ENCODE assay signal across 15 mouse cellular contexts in genomic region chr11:30750039-30750823, GRCm38 (mm10). TPM values are rescaled to one million over a fixed set of nuclear protein-coding genes. Genes with fewer than 3 reads are reported as not detected.
DNase-seq lines count a peak whose midpoint lies in the region; ATAC-seq lines count a peak whose summit lies in the region.
"Had no signal": no experiment of that assay in that cellular context is flagged by ENCODE, and none has a peak within 500 bp of the region (broad histone marks: within the 10 kb centered on the region; RNA-seq: fewer than 3 reads in every experiment).

No protein-coding gene starts in this region.

- H3K4me2 ChIP-seq in forebrain, embryonic 11.5 days (ENCODE audit: low read depth, low read length, severe bottlenecking), result no peak overlapping the region
- no peak overlapping the region for H3K4me2 ChIP-seq in hindbrain, embryonic 14.5 days (replicated peaks)
- H3K4me2 ChIP-seq: heart, embryonic 12.5 days; limb, embryonic 12.5 days had no signal

- WGBS in forebrain, embryonic 11.5 days, result 24% methylated on average over 3 of the region's 3 CpGs
- 32% methylated on average over 3 of the region's 3 CpGs for WGBS in forebrain, embryonic 10.5 days
- 33% methylated on average over 3 of the region's 3 CpGs for WGBS in hindbrain, embryonic 14.5 days
- 70% methylated on average over 3 of the region's 3 CpGs for WGBS in heart, embryonic 10.5 days
- 71% methylated on average over 3 of the region's 3 CpGs for WGBS in limb, embryonic 10.5 days

- no peak overlapping the region for H3K9ac ChIP-seq in forebrain, embryonic 11.5 days (ENCODE audit: low read length)
- no peak overlapping the region for H3K9ac ChIP-seq in hindbrain, embryonic 14.5 days
- H3K9ac ChIP-seq: heart, embryonic 12.5 days; limb, embryonic 12.5 days; liver, postnatal 0 days had no signal

- no peaks in the 10 kb centered on the region for H3K27me3 ChIP-seq in forebrain, embryonic 11.5 days (ENCODE audit: control insufficient read depth, insufficient read depth, low read length)
- peaks cover 30% of the 10 kb centered on the region for H3K27me3 ChIP-seq in forebrain, embryonic 10.5 days (ENCODE audit: poor library complexity, severe bottlenecking)
- H3K27me3 ChIP-seq in hindbrain, embryonic 14.5 days (ENCODE audit: control insufficient read depth, insufficient read depth, low read length), result no peaks in the 10 kb centered on the region
- peaks cover 6% of the 10 kb centered on the region; the same call in 1 of the 2 replicates for H3K27me3 ChIP-seq in heart, embryonic 10.5 days (ENCODE audit: insufficient read depth, poor library complexity, severe bottlenecking)
- peaks cover 16% of the 10 kb centered on the region for H3K27me3 ChIP-seq in limb, embryonic 10.5 days (ENCODE audit: low read depth, poor library complexity, severe bottlenecking)

- no peak overlapping the region for H3K27ac ChIP-seq in forebrain, embryonic 11.5 days (ENCODE audit: low read depth, low read length)
- no peak overlapping the region for H3K27ac ChIP-seq in forebrain, embryonic 10.5 days
- H3K27ac ChIP-seq in hindbrain, embryonic 14.5 days, result no peak overlapping the region
- no peak overlapping the region for H3K27ac ChIP-seq in heart, embryonic 10.5 days
- no peak overlapping the region for H3K27ac ChIP-seq in limb, embryonic 10.5 days
- H3K27ac ChIP-seq: limb, embryonic 12.5 days had no signal

- H3K36me3 ChIP-seq in forebrain, embryonic 11.5 days (ENCODE audit: control insufficient read depth, insufficient read depth, low read length), result no peaks in the 10 kb centered on the region
- H3K36me3 ChIP-seq in forebrain, embryonic 10.5 days (replicated peaks), result no peaks in the 10 kb centered on the region
- H3K36me3 ChIP-seq in hindbrain, embryonic 14.5 days (replicated peaks; ENCODE audit: control insufficient read depth, insufficient read depth), result no peaks in the 10 kb centered on the region
- H3K36me3 ChIP-seq in heart, embryonic 10.5 days, result no peaks in the 10 kb centered on the region
- no peaks in the 10 kb centered on the region for H3K36me3 ChIP-seq in limb, embryonic 10.5 days
- H3K36me3 ChIP-seq: heart, embryonic 12.5 days; limb, embryonic 12.5 days had no signal

- H3K4me3 ChIP-seq in forebrain, embryonic 11.5 days (ENCODE audit: low read depth, low read length), result no peak overlapping the region
- H3K4me3 ChIP-seq in forebrain, embryonic 10.5 days, result no peak overlapping the region
- H3K4me3 ChIP-seq in hindbrain, embryonic 14.5 days (replicated peaks; ENCODE audit: low read length), result no peak overlapping the region
- no peak overlapping the region for H3K4me3 ChIP-seq in heart, embryonic 10.5 days
- H3K4me3 ChIP-seq in limb, embryonic 10.5 days, result no peak overlapping the region
- H3K4me3 ChIP-seq: heart, embryonic 12.5 days; limb, embryonic 12.5 days had no signal

- peak; percentile 68 for ATAC-seq in forebrain, embryonic 11.5 days (replicated peaks; ENCODE audit: low FRiP score)
- peak; percentile 63; the same call in 1 of the 2 replicates for ATAC-seq in hindbrain, embryonic 14.5 days (ENCODE audit: low FRiP score)
- ATAC-seq: forebrain, embryonic 16.5 days; liver, postnatal 0 days had no signal

- no peaks in the 10 kb centered on the region for H3K9me3 ChIP-seq in forebrain, embryonic 11.5 days (ENCODE audit: control insufficient read depth, low read length)
- no peaks in the 10 kb centered on the region for H3K9me3 ChIP-seq in forebrain, embryonic 10.5 days
- no peaks in the 10 kb centered on the region for H3K9me3 ChIP-seq in hindbrain, embryonic 14.5 days (ENCODE audit: control insufficient read depth, low read length)
- no peaks in the 10 kb centered on the region for H3K9me3 ChIP-seq in heart, embryonic 10.5 days
- H3K9me3 ChIP-seq in limb, embryonic 10.5 days (replicated peaks), result no peaks in the 10 kb centered on the region
- H3K9me3 ChIP-seq: heart, embryonic 12.5 days; limb, embryonic 12.5 days had no signal

- no peak for DNase-seq in forebrain, embryonic 11.5 days (ENCODE audit: low spot score)
- no peak for DNase-seq in forebrain, embryonic 10.5 days (ENCODE audit: extremely low spot score, low spot score)
- peak; percentile 40 for DNase-seq in 3134 (ENCODE audit: extremely low read depth, insufficient read length, low spot score)
- peak; percentile 88 for DNase-seq in Muller cell, postnatal 12 days (ENCODE audit: inconsistent ontology term)
- no peak for DNase-seq in hindbrain, embryonic 14.5 days (ENCODE audit: low spot score)
- no peak for DNase-seq in layer of hippocampus, adult 9-10 months (ENCODE audit: low spot score)
- DNase-seq in heart, embryonic 10.5 days (ENCODE audit: low spot score), result no peak
- no peak for DNase-seq in limb, embryonic 10.5 days (ENCODE audit: low spot score)
- DNase-seq: cerebellum, adult 18-20 months; gastrocnemius, postnatal 14 days; liver, postnatal 0 days; right cerebral cortex, postnatal 25 days had no signal

- peaks cover 2% of the 10 kb centered on the region; the same call in 1 of the 2 replicates for H3K4me1 ChIP-seq in forebrain, embryonic 11.5 days (replicated peaks; ENCODE audit: control insufficient read depth, insufficient read depth, low read length)
- H3K4me1 ChIP-seq in forebrain, embryonic 10.5 days, result peaks cover 24% of the 10 kb centered on the region
- H3K4me1 ChIP-seq in hindbrain, embryonic 14.5 days (replicated peaks; ENCODE audit: control insufficient read depth, insufficient read depth, low read length), result 0 out of 2 replicates have a peak, but pooled peaks cover under 1% of the 10 kb centered on the region
- 0 out of 2 replicates have a peak, but pooled peaks cover 6% of the 10 kb centered on the region for H3K4me1 ChIP-seq in heart, embryonic 10.5 days
- H3K4me1 ChIP-seq in limb, embryonic 10.5 days, result peaks cover 3% of the 10 kb centered on the region
- H3K4me1 ChIP-seq: heart, embryonic 12.5 days; limb, embryonic 12.5 days had no signal

RNA-seq across cellular contexts. Expression of gene Psme4, which starts 21.3 kb away (rescaled TPM):
- 33.1 and 41.7 TPM in 2 replicates for polyA plus RNA-seq in forebrain, embryonic 11.5 days (2014; fragmentation: Nextera tagmentation; extraction: Ambion mirVana)
- polyA plus RNA-seq in forebrain, embryonic 10.5 days (2016; fragmentation: Nextera tagmentation; extraction: Ambion mirVana), result 25.9 and 27.0 TPM in 2 replicates
- 19.0 and 26.6 TPM in 2 replicates for polyA plus RNA-seq in hindbrain, embryonic 14.5 days (2014; fragmentation: Nextera tagmentation; extraction: Ambion mirVana)
- 14.2 and 21.2 TPM in 2 replicates for polyA plus RNA-seq in heart, embryonic 10.5 days (2016; fragmentation: Nextera tagmentation; extraction: Ambion mirVana)
- polyA plus RNA-seq in limb, embryonic 10.5 days (2016; fragmentation: Nextera tagmentation; extraction: Ambion mirVana), result 25.2 and 31.5 TPM in 2 replicates

Comparison
In these comparisons a context has a peak if more than half of its experiments do, and no peak if none do; other contexts are left out.
1. DNase-seq: peak in 3134 (single experiment) and Muller cell, postnatal 12 days (single experiment); none in forebrain, embryonic 11.5 days (single experiment), forebrain, embryonic 10.5 days (single experiment), hindbrain, embryonic 14.5 days (single experiment), layer of hippocampus, adult 9-10 months (single experiment), heart, embryonic 10.5 days (single experiment) and limb, embryonic 10.5 days (single experiment).